Mouse (Mus musculus) E14TG2a.4 (cell line): ENCODE measurements around the gene Pmm1.

Experiments used
- CTCF ChIP-seq: conservative IDR thresholded peaks from 2 replicates; pipeline ENCODE4 v1.5.1; 2014; ENCODE audit warnings: low read length
- POU5F1 ChIP-seq: IDR thresholded peaks from 2 replicates; pipeline ENCODE4 v1.6.1; 2014; ENCODE audit warnings: low read length, borderline replicate concordance

DNA sequence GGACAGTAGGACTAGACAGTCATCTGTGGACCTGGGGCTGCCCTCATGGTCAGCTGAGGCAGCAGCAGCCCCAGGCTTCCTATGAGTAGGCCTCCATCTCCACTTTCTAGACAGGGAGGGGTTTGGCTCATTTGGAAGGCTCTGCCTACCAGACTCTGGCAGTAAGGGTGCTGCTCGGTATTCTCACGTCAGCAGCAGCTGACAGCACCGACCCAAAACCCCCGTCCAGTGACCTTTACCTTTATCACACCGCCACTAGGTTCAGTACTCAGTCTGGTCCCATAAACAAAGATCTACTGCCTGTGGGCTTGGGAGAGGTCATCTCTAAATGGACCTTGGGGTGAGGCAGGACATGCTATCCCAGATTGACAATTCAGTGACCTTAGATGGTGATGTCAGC lies 45.1 kb downstream of the Pmm1 start:
- TF ChIP-seq CTCF (no peak), POU5F1 (no peak)
